Mouse (Mus musculus): ENCODE measurements around the gene Gbp7. TPM values are rescaled to one million over a fixed set of nuclear protein-coding genes. Genes with fewer than 3 reads are reported as not detected.
A peak's percentile ranks its signal among the peaks of the same experiment; 100 is the strongest.

The Gbp7 gene
- 1.5 TPM in 2 replicates for polyA plus RNA-seq (2014; fragmentation: Nextera tagmentation; extraction: Ambion mirVana)

DNA sequence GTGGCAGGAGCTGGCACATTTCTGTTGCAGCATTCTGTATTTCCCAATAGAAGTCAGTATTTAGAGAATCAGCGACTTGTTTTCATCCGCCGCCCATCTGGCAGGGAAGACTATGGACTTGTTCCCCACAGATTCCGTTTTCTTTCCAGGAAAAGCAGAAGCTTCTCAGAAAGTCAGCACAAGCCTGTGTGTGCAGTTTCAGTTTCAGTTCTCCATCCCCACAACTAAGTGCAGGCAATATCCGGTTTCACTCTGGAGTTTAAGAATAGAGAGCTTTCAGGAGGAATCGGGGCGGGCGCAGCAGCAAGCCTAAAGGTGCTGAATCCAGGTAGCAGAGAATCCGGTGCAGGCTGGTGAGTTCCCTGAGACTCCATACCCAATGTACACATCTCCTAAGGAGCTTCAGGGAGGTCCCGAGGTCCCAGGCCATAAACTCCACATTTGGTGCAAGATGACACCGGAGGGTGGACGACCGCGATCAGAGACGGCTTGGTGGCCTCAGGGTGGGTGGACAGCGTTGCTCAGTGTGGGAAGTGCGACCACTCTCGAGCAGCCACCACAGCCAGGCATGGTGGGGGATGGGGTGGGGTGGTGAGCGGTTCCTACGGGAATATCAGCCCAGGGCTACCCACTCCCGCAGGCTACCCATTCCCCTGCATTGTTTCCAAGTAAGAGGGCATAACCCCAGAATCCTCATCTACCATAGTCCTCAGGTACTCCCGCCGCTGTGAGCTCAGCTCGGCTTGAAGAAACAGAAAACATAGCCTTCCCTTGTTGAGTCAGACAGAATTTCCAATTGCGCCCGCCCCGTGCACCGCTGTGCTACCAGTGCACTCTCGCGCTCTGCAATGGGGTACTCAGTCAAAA lies at the start of gene Gbp7:
Gbp7 (plus strand) TSS at position 256 of the 867 bp plus-strand sequence.
- DNase-seq (ENCODE audit: low spot score) = peak; percentile 56
- Histone ChIP-seq H3K9me3 (replicated peaks; ENCODE audit: control insufficient read depth, low read length) (no peaks in the 10 kb centered on the region), H3K9ac (ENCODE audit: low read length) (peak within 1 kb of the TSS; percentile 56), H3K27ac (ENCODE audit: low read depth, low read length) (no peak within 1 kb of the TSS), H3K4me1 (ENCODE audit: control insufficient read depth, insufficient read depth, low read length) (0 out of 2 replicates have a peak, but pooled peaks cover 7% of the 10 kb centered on the region), H3K4me2 (ENCODE audit: low read length) (peak within 1 kb of the TSS; percentile 86), H3K36me3 (ENCODE audit: control insufficient read depth, insufficient read depth, low read length) (no peaks in the 10 kb centered on the region), H3K27me3 (replicated peaks; ENCODE audit: control insufficient read depth, insufficient read depth, low read length) (no peaks in the 10 kb centered on the region), H3K4me3 (ENCODE audit: low read depth, low read length) (peak within 1 kb of the TSS; percentile 48)
- WGBS = 4% methylated on average over 30 of the region's 30 CpGs
- peak; percentile 75 for ATAC-seq

DNA sequence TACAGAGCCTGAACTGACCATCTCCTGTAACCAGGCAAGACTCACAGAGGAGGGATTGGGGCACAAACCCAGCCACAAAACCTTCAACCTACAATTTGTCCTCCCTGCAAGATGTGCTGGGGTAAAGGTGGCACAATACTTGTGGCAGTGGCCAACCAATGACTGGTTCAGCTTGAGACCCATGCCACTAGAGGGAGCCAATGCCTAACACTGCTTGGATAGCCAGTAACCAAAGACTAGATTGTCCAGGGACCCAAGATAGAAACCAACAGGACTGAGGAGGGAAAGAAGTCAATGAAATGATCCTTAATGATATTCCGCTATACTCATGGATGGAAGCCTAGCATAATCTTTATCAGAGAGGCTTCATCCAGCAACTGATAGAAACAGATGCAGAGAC lies 39.7 kb upstream of the Gbp7 start:
- ATAC-seq = peak; percentile 63
- Histone ChIP-seq H3K36me3 (ENCODE audit: control insufficient read depth, insufficient read depth, low read length) (no peaks in the 10 kb centered on the region), H3K4me1 (ENCODE audit: control insufficient read depth, insufficient read depth, low read length) (no peaks in the 10 kb centered on the region), H3K27ac (ENCODE audit: low read depth, low read length) (no peak overlapping the region), H3K4me2 (ENCODE audit: low read length) (no peak overlapping the region), H3K9me3 (replicated peaks; ENCODE audit: control insufficient read depth, low read length) (no peaks in the 10 kb centered on the region), H3K27me3 (replicated peaks; ENCODE audit: control insufficient read depth, insufficient read depth, low read length) (no peaks in the 10 kb centered on the region), H3K4me3 (ENCODE audit: low read depth, low read length) (no peak overlapping the region), H3K9ac (ENCODE audit: low read length) (no peak overlapping the region)
- WGBS = 82% methylated on average over 1 of the region's 1 CpGs
- peak; percentile 84 for DNase-seq (ENCODE audit: low spot score)

DNA sequence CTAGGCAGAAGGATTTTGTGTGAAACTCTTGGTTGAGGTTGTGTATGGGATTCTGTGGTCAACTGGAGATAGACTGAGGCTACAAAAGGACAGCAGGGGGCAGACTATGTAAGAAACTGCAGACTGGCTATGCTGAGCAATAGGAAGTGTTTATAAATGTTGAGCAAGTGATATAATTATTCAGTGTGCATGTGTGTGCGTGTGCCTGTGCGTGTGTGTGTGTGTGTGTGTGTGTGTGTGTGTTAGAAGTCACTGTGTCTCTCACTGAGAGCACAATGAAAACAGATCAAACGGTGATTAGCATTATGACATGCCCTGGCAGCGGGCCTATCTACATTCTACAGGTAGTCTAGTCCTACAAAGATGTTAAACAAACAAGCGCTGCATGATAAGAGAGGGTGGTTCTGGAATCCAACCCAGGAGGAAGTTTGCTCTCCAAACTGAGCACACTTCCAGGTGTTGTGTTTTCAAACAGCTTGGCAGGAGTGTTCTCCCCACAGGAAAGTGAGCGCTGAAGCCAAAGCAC lies 36.5 kb upstream of the Gbp7 start, which contains the start of gene Gbp5:
Gbp5 (plus strand) TSS at position 443 of the 526 bp plus-strand sequence.
- Histone ChIP-seq H3K4me2 (ENCODE audit: low read length) (no peak within 1 kb of the TSS), H3K9me3 (replicated peaks; ENCODE audit: control insufficient read depth, low read length) (no peaks in the 10 kb centered on the region), H3K4me3 (ENCODE audit: low read depth, low read length) (no peak within 1 kb of the TSS), H3K9ac (ENCODE audit: low read length) (no peak within 1 kb of the TSS), H3K4me1 (ENCODE audit: control insufficient read depth, insufficient read depth, low read length) (no peaks in the 10 kb centered on the region), H3K27me3 (replicated peaks; ENCODE audit: control insufficient read depth, insufficient read depth, low read length) (no peaks in the 10 kb centered on the region), H3K36me3 (ENCODE audit: control insufficient read depth, insufficient read depth, low read length) (no peaks in the 10 kb centered on the region), H3K27ac (ENCODE audit: low read depth, low read length) (no peak within 1 kb of the TSS)
- no peak for ATAC-seq
- DNase-seq (ENCODE audit: low spot score) = peak; percentile 36
- WGBS = 86% methylated on average over 6 of the region's 6 CpGs

DNA sequence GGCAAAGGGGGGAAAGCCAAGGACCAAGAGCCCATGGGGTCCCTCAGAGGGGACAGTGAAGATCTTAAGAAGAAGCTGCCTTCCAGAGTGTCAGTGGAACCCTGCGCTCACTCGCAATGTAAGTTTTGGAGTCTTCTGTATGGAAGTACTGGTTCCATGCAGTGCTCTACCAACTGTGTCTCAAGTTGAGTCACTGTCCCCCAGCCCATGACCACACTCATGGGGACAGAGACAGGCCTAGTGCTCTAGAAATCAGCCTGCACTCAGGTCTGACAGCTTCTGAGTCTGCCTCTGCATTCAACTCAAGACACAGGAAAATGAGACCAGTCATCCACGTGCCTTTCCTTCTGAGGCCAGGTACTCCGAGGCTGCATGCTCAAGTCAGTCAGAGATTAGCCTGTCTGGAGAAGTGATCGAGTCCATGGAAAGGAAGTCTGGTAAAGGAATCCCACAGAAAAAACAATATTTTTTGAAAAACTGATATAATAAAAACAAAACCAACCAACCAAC lies 34.9 kb upstream of the Gbp7 start:
- Histone ChIP-seq H3K27ac (ENCODE audit: low read depth, low read length) (no peak overlapping the region), H3K4me3 (ENCODE audit: low read depth, low read length) (no peak overlapping the region), H3K36me3 (ENCODE audit: control insufficient read depth, insufficient read depth, low read length) (no peaks in the 10 kb centered on the region), H3K4me2 (ENCODE audit: low read length) (no peak overlapping the region), H3K4me1 (ENCODE audit: control insufficient read depth, insufficient read depth, low read length) (no peaks in the 10 kb centered on the region), H3K27me3 (replicated peaks; ENCODE audit: control insufficient read depth, insufficient read depth, low read length) (no peaks in the 10 kb centered on the region), H3K9me3 (replicated peaks; ENCODE audit: control insufficient read depth, low read length) (no peaks in the 10 kb centered on the region), H3K9ac (ENCODE audit: low read length) (no peak overlapping the region)
- DNase-seq (ENCODE audit: low spot score) (no peak), ATAC-seq (no peak)
- 95% methylated on average over 5 of the region's 5 CpGs for WGBS

DNA sequence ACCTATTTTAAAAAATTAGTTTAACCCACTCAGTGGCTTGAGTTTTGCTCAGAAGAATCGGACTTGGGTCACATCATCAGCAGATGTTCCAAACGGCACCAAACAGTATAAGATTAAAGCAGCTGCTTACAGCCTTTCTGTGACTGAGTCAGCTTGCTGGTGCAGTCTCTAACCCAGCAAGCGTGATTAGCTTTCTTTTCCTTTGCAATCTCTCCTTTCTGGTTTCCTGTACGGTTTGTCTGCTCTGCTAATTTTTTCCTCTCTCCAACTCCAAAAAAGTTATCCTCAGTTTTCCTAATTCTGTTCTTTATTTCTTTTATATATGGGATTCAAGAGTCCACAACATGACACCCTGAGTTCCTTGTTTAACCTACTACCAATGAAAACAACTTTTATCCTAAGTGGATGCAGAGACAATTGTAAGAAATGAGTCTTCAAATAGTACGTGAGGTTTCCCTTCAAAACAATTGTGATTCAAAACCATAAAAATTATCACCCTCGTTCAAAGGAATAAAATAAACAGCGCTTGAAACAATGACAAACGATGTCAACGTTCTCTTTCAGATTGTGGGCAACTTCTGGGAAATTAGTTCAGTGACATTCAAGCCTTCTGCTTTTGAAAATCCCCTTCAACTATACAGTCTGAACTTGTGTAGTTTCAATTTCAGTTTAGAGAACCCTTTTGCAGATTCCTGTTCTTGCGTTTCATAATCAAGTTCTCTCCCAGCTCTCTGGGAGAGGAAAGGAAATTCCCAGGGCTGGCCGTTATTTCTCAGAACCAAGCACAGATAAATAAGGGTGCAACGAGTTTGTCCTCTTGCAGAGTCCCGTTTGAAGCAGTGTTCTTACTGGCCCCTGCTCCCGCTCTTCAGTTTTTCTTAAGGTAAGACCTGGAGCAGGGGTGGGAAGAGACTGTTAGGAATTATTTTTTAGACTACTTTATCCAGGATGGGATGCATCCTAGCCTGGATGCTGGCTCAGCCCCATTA lies 33.7 kb upstream of the Gbp7 start:
- H3K4me1 ChIP-seq (ENCODE audit: control insufficient read depth, insufficient read depth, low read length) = no peaks in the 10 kb centered on the region
- H3K36me3 ChIP-seq (ENCODE audit: control insufficient read depth, insufficient read depth, low read length) = no peaks in the 10 kb centered on the region
- no peak overlapping the region for H3K4me3 ChIP-seq (ENCODE audit: low read depth, low read length)
- H3K27me3 ChIP-seq (replicated peaks; ENCODE audit: control insufficient read depth, insufficient read depth, low read length) = no peaks in the 10 kb centered on the region
- H3K9me3 ChIP-seq (replicated peaks; ENCODE audit: control insufficient read depth, low read length) = no peaks in the 10 kb centered on the region
- H3K27ac ChIP-seq (ENCODE audit: low read depth, low read length) = no peak overlapping the region
- no peak for ATAC-seq
- WGBS = 58% methylated on average over 14 of the region's 14 CpGs
- DNase-seq (ENCODE audit: low spot score) = no peak
- peak overlapping the region; percentile 15; the same call in 1 of the 2 replicates for H3K4me2 ChIP-seq (ENCODE audit: low read length)
- H3K9ac ChIP-seq (ENCODE audit: low read length) = no peak overlapping the region

DNA sequence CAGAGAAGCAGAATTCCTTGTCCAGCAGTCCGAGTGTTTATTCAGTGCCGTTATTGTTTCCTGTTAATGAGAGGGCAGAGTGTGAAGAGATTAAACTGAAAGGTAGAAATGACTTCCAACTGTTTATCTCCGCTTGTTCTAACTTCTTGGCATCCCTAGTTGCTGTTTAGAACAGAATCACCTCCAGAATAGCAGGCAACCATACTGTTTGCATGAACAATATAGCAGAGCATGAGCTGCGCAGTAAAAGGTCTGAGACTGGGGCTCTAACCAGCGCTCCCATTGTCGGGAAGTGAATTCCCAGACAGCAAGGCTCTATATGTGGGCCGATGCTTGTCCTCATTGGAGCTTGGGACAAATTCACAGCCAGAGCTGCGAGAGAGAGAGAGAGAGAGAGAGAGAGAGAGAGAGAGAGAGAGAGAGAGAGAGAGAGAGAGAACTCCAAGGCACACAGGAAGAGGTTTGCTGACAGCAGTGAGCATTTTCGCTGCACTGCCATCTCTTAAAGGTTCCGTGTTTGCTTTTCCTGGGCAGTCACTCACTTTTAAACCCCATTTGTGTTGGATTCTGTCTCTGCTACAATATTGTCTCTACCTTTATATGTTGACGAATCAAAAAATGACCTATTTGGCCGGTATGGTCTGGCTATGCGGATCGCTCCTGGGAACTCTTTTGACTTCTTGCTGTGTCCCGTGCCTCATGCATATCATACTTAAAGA lies 32.9 kb upstream of the Gbp7 start:
- Histone ChIP-seq H3K27ac (ENCODE audit: low read depth, low read length) (no peak overlapping the region), H3K27me3 (replicated peaks; ENCODE audit: control insufficient read depth, insufficient read depth, low read length) (no peaks in the 10 kb centered on the region), H3K9ac (ENCODE audit: low read length) (no peak overlapping the region), H3K4me3 (ENCODE audit: low read depth, low read length) (no peak overlapping the region), H3K4me1 (ENCODE audit: control insufficient read depth, insufficient read depth, low read length) (no peaks in the 10 kb centered on the region), H3K4me2 (ENCODE audit: low read length) (peak overlapping the region; percentile 15; the same call in 1 of the 2 replicates), H3K9me3 (replicated peaks; ENCODE audit: control insufficient read depth, low read length) (no peaks in the 10 kb centered on the region), H3K36me3 (ENCODE audit: control insufficient read depth, insufficient read depth, low read length) (no peaks in the 10 kb centered on the region)
- DNase-seq (ENCODE audit: low spot score) = no peak
- 45% methylated on average over 15 of the region's 15 CpGs for WGBS
- no peak for ATAC-seq

DNA sequence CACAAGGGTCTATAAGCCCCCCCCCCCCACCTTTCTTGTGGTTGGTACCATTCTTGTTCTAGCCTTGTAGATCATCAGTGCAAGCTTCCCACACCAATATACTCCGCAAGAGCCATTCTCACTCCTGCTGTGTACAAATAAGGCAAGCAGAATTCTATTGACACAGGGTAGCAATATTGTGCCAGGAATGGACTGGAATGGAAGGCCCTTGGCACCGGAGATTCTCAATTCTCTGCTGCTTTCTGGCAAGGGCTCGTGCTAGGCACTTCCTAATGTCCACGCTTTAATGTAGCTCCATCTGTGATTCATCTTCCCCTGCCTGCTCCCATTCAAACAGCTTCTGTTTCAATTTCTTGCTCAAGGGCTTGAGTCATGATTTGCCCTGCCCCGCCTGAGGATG lies 31.2 kb upstream of the Gbp7 start:
- no peak overlapping the region for H3K4me2 ChIP-seq (ENCODE audit: low read length)
- H3K27ac ChIP-seq (ENCODE audit: low read depth, low read length) = no peak overlapping the region
- no peak overlapping the region for H3K9ac ChIP-seq (ENCODE audit: low read length)
- WGBS = 77% methylated on average over 5 of the region's 5 CpGs
- no peak overlapping the region for H3K4me3 ChIP-seq (ENCODE audit: low read depth, low read length)
- no peaks in the 10 kb centered on the region for H3K27me3 ChIP-seq (replicated peaks; ENCODE audit: control insufficient read depth, insufficient read depth, low read length)
- no peaks in the 10 kb centered on the region for H3K4me1 ChIP-seq (ENCODE audit: control insufficient read depth, insufficient read depth, low read length)
- ATAC-seq (no peak), DNase-seq (ENCODE audit: low spot score) (peak; percentile 40)
- H3K9me3 ChIP-seq (replicated peaks; ENCODE audit: control insufficient read depth, low read length) = no peaks in the 10 kb centered on the region
- no peaks in the 10 kb centered on the region for H3K36me3 ChIP-seq (ENCODE audit: control insufficient read depth, insufficient read depth, low read length)

DNA sequence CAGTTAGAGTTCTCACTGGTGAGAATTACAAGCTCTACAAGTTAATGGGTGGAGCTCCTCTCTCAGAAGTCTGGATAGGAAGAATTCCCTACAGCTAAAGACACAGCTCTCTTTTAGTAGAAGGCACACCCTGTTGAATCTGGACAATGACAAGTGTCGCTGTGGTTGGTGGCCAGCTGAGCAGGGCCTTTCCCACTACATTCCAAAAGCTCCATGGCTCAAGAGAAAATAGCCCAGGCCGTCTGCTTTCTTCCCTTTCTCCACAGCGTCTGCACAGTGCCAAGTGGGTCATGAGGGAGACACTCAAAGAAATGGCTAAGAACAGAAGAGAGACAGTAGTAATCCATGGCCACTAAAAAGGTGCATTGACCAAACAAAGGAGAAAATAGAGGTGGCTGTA lies 2.0 kb upstream of the Gbp7 start:
- no peak for ATAC-seq
- H3K27me3 ChIP-seq (replicated peaks; ENCODE audit: control insufficient read depth, insufficient read depth, low read length) = no peaks in the 10 kb centered on the region
- H3K4me3 ChIP-seq (ENCODE audit: low read depth, low read length) = no peak overlapping the region
- H3K4me1 ChIP-seq (ENCODE audit: control insufficient read depth, insufficient read depth, low read length) = 0 out of 2 replicates have a peak, but pooled peaks cover 7% of the 10 kb centered on the region
- no peak for DNase-seq (ENCODE audit: low spot score)
- no peak overlapping the region for H3K4me2 ChIP-seq (ENCODE audit: low read length)
- H3K9ac ChIP-seq (ENCODE audit: low read length) = no peak overlapping the region
- no peaks in the 10 kb centered on the region for H3K36me3 ChIP-seq (ENCODE audit: control insufficient read depth, insufficient read depth, low read length)
- no peak overlapping the region for H3K27ac ChIP-seq (ENCODE audit: low read depth, low read length)
- H3K9me3 ChIP-seq (replicated peaks; ENCODE audit: control insufficient read depth, low read length) = no peaks in the 10 kb centered on the region
- 49% methylated on average over 3 of the region's 3 CpGs for WGBS

All from forebrain, embryonic 14.5 days (tissue).